Mouse (Mus musculus) kidney, adult 2 months (tissue): ENCODE measurements around the gene 1700067K01Rik. TPM values are rescaled to one million over a fixed set of nuclear protein-coding genes. Genes with fewer than 3 reads are reported as not detected.

ENCODE experiments used
- DNase-seq: peaks from one replicate; pipeline ENCODE4 v3.0.0; 2021
- H3K27ac ChIP-seq: fragments of 200-500 bp; 2 replicates; pipeline ENCODE4 v1.5.1; 2012; ENCODE audit warnings: low read depth, low read length, control low read depth, inconsistent platforms; ENCODE audit not compliant: insufficient read depth
- H3K27me3 ChIP-seq: fragments of 200-500 bp; replicated peaks from 2 replicates; pipeline ENCODE4 v1.6.1; 2012; ENCODE audit warnings: mild to moderate bottlenecking, moderate library complexity, low read length, inconsistent platforms; ENCODE audit not compliant: control insufficient read depth, insufficient read depth
- H3K36me3 ChIP-seq: fragments of 200-500 bp; 2 replicates; pipeline ENCODE4 v1.6.1; 2012; ENCODE audit warnings: mild to moderate bottlenecking, moderate library complexity, low read length, inconsistent platforms; ENCODE audit not compliant: control insufficient read depth, insufficient read depth
- H3K4me1 ChIP-seq: fragments of 200-500 bp; 2 replicates; pipeline ENCODE4 v1.6.1; 2011; ENCODE audit warnings: low read length; ENCODE audit not compliant: control insufficient read depth, insufficient read depth
- H3K4me3 ChIP-seq: fragments of 200-500 bp; 2 replicates; pipeline ENCODE4 v1.5.1; 2011; ENCODE audit warnings: mild to moderate bottlenecking, low read depth, low read length, control low read depth; ENCODE audit not compliant: insufficient read depth
- CTCF ChIP-seq: fragments of 200-500 bp; conservative IDR thresholded peaks from 2 replicates; pipeline ENCODE4 v1.5.1; 2011; ENCODE audit warnings: low read depth, mild to moderate bottlenecking, control low read depth, low read length, moderate library complexity, mixed read lengths; ENCODE audit not compliant: insufficient read depth, insufficient read length
- POLR2A ChIP-seq: fragments of 200-500 bp; IDR thresholded peaks from one replicate; pipeline ENCODE4 v1.6.1; 2011; ENCODE audit warnings: low read depth, low read length, control low read depth
- WGBS: fragments of 180-500 bp; shearing (Covaris S2); methylation state at CpG from one replicate; pipeline ENCODE4 v1.1.7; 2018; 5-methylcytosine and 5-hydroxymethylcytosine counted together
- polyA plus RNA-seq: library from polyadenylated mRNA; depleted of rRNA; stranded (reverse); fragments of >200 nt; gene quantifications from 2 replicates; pipeline ENCODE4 v1.2.3, GENCODE M21; 2012

1700067K01Rik gene
- polyA plus RNA-seq, 1 experiment = 7.0 TPM

- DNase-seq = no peak
- TF ChIP-seq POLR2A = no peak
- peak; percentile 51 for TF ChIP-seq CTCF
- Histone ChIP-seq H3K36me3 (no peaks in the 10 kb centered on the region), H3K4me1 (peaks cover 13% of the 10 kb centered on the region), H3K27me3 (no peaks in the 10 kb centered on the region), H3K27ac (no peak overlapping the region), H3K4me3 (no peak overlapping the region)
- WGBS = 49% methylated on average over 7 of the region's 7 CpGs
Observed at GRCm38 (mm10) chr8:84008362-84008761, 7.1 kb downstream of the 1700067K01Rik start.

- H3K36me3 ChIP-seq = no peaks in the 10 kb centered on the region
- peak; percentile 94 for DNase-seq
- no peak overlapping the region for H3K4me3 ChIP-seq
- H3K4me1 ChIP-seq = peaks cover 9% of the 10 kb centered on the region
- no peaks in the 10 kb centered on the region for H3K27me3 ChIP-seq
- TF ChIP-seq POLR2A = no peak
- TF ChIP-seq CTCF = peak; percentile 88
- H3K27ac ChIP-seq = no peak overlapping the region
- 2% methylated on average over 11 of the region's 11 CpGs for WGBS
Observed at GRCm38 (mm10) chr8:84009876-84010275, 8.6 kb downstream of the 1700067K01Rik start.

GRCm38 (mm10) chr8:84010625-84011611 lies 9.6 kb downstream of the 1700067K01Rik start:
- peak overlapping the region; percentile 54 for H3K4me3 ChIP-seq
- H3K27me3 ChIP-seq = no peaks in the 10 kb centered on the region
- 4% methylated on average over 83 of the region's 83 CpGs for WGBS
- H3K27ac ChIP-seq = no peak overlapping the region
- peaks cover 6% of the 10 kb centered on the region for H3K4me1 ChIP-seq
- H3K36me3 ChIP-seq = no peaks in the 10 kb centered on the region
- peak; percentile 59 for TF ChIP-seq CTCF
- no peak for TF ChIP-seq POLR2A
- peak; percentile 86 for DNase-seq

- Histone ChIP-seq H3K4me3 (peak within 1 kb of the TSS; percentile 54), H3K36me3 (no peaks in the 10 kb centered on the region), H3K27ac (peak within 1 kb of the TSS; percentile 18; the same call in 1 of the 2 replicates), H3K27me3 (no peaks in the 10 kb centered on the region), H3K4me1 (peaks cover 6% of the 10 kb centered on the region)
- WGBS = 1% methylated on average over 45 of the region's 45 CpGs
- TF ChIP-seq CTCF = no peak
- no peak for TF ChIP-seq POLR2A
- DNase-seq = peak; percentile 92
Observed at GRCm38 (mm10) chr8:84011705-84012498, 10.6 kb downstream of the 1700067K01Rik start, which contains the start of gene 2210011C24Rik. Gene 2210011C24Rik, minus strand, starts transcription at chr8:84012171.

- TF ChIP-seq CTCF (no peak), POLR2A (no peak)
- DNase-seq = peak; percentile 78
- Histone ChIP-seq H3K36me3 (no peaks in the 10 kb centered on the region), H3K4me3 (peak overlapping the region; percentile 39), H3K27me3 (no peaks in the 10 kb centered on the region), H3K4me1 (peaks cover 6% of the 10 kb centered on the region), H3K27ac (0 out of 2 replicates have a peak overlapping the region, but pooled peaks have one; percentile 18)
- WGBS = 15% methylated on average over 35 of the region's 35 CpGs
Observed at GRCm38 (mm10) chr8:84012499-84013165, 11.3 kb downstream of the 1700067K01Rik start.

GRCm38 (mm10) chr8:84015833-84016232 lies 14.5 kb downstream of the 1700067K01Rik start:
- TF ChIP-seq CTCF (no peak), POLR2A (no peak)

More at GRCm38 (mm10) chr8:84015833-84016232, 14.5 kb downstream of the 1700067K01Rik start:
- no peak for DNase-seq
- WGBS = 97% methylated on average over 5 of the region's 5 CpGs
- Histone ChIP-seq H3K27ac (no peak overlapping the region), H3K36me3 (no peaks in the 10 kb centered on the region), H3K4me3 (no peak overlapping the region), H3K4me1 (peaks cover 6% of the 10 kb centered on the region; the same call in 1 of the 2 replicates), H3K27me3 (no peaks in the 10 kb centered on the region)
